In the genomic region with DNA sequence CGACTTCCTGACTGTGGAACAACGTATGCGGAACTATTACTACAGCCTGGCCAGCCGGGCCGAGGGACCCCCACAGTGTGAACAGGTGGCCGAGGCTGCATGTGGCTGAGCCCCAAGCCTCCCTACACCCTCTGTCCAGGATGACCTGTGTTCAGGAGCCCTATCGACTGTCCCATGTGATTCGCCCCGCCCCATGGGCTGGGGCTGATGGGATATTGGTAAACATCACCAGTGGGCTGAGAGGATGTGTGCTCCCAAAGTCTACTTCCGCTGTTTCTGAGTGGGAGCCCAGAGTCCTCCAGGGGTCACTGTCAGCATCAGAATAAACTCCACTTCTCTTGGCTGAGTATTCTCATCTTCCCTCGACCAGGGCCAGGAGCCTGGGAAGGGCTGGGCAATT, we compare ENCODE assay signal across 16 mouse cellular contexts. TPM values are rescaled to one million over a fixed set of nuclear protein-coding genes. Genes with fewer than 3 reads are reported as not detected.
A peak's percentile ranks its signal among the peaks of the same experiment; 100 is the strongest.
DNase-seq lines count a peak whose midpoint lies in the region.
"Had no signal": no experiment of that assay in that cellular context is flagged by ENCODE, and none has a peak within 500 bp of the region (broad histone marks: within the 10 kb centered on the region; RNA-seq: fewer than 3 reads in every experiment).

No protein-coding gene starts in this region.

- no peak overlapping the region for H3K27ac ChIP-seq in forebrain, embryonic 10.5 days
- H3K27ac ChIP-seq: embryonic facial prominence, embryonic 13.5 days; heart, embryonic 15.5 days; hindbrain, embryonic 15.5 days; liver, embryonic 12.5 days; midbrain, embryonic 12.5 days had no signal

- no peaks in the 10 kb centered on the region for H3K36me3 ChIP-seq in forebrain, embryonic 10.5 days (replicated peaks)
- H3K36me3 ChIP-seq: embryonic facial prominence, embryonic 13.5 days; heart, embryonic 15.5 days; hindbrain, embryonic 15.5 days; liver, embryonic 12.5 days; midbrain, embryonic 12.5 days had no signal

- 85% methylated on average over 11 of the region's 11 CpGs for WGBS in forebrain, embryonic 10.5 days

- no peaks in the 10 kb centered on the region for H3K9me3 ChIP-seq in forebrain, embryonic 10.5 days
- H3K9me3 ChIP-seq: embryonic facial prominence, embryonic 13.5 days; heart, embryonic 15.5 days; hindbrain, embryonic 15.5 days; liver, embryonic 12.5 days; midbrain, embryonic 12.5 days had no signal

- peak; percentile 8 for DNase-seq in heart, adult 8-10 months (ENCODE audit: low spot score)
- no peak for DNase-seq in heart, postnatal 36 days
- peak; percentile 20 for DNase-seq in left cerebral cortex, postnatal 4 days
- DNase-seq in left cerebral cortex, adult 18-20 months (ENCODE audit: low spot score in 2 of 2): no peak
- peak; percentile 32 for DNase-seq in MN1 (ENCODE audit: low spot score)
- DNase-seq in cerebellum, postnatal 10 days: peak; percentile 59
- no peak for DNase-seq in forebrain, embryonic 10.5 days (ENCODE audit: extremely low spot score, low spot score)
- DNase-seq: B cell, adult 2 months; kidney, adult 9 months; thymus, postnatal 4 days had no signal

- H3K4me1 ChIP-seq in forebrain, embryonic 10.5 days: peaks cover 13% of the 10 kb centered on the region

- intact Hi-C loops in heart, postnatal 36 days (cut with DNase I): loop anchor here (5.0 to 10.0 kb wide), 3 partner anchors 410 to 852 kb away; no protein-coding TSS in a partner anchor
- intact Hi-C loops in left cerebral cortex, postnatal 4 days (cut with DNase I): loop anchor here (5.0 kb wide), 1 partner anchor 470 kb away; no protein-coding TSS in a partner anchor

- no peak overlapping the region for H3K4me3 ChIP-seq in forebrain, embryonic 10.5 days
- H3K4me3 ChIP-seq: embryonic facial prominence, embryonic 13.5 days; heart, embryonic 15.5 days; hindbrain, embryonic 15.5 days; liver, embryonic 12.5 days; midbrain, embryonic 12.5 days; myocyte had no signal

- peaks cover 22% of the 10 kb centered on the region for H3K27me3 ChIP-seq in forebrain, embryonic 10.5 days (ENCODE audit: poor library complexity, severe bottlenecking)
- H3K27me3 ChIP-seq: hindbrain, embryonic 15.5 days; midbrain, embryonic 12.5 days had no signal

RNA-seq across cellular contexts. Expression of a gene that starts 20.9 kb away (rescaled TPM):
- total RNA-seq in heart, adult 8-10 months (2022): under 1 TPM in 2 of 4 experiments, not detected in 2; 0.20 to 0.78 TPM
- total RNA-seq in heart, postnatal 36 days (2021): under 1 TPM in 1 of 2 experiments, not detected in 1; 0.27 TPM
- 1 to 10 TPM; 2.7 to 4.1 TPM for total RNA-seq in left cerebral cortex, postnatal 4 days (2021)
- 1 to 10 TPM; 1.3 to 2.1 TPM for total RNA-seq in left cerebral cortex, adult 18-20 months (2021)
- polyA plus RNA-seq in forebrain, embryonic 10.5 days (2016; fragmentation: Nextera tagmentation; extraction: Ambion mirVana): 0.33 and 0.43 TPM in 2 replicates
- polyA plus RNA-seq: liver, embryonic 12.5 days had no signal

Comparison
In these comparisons a context has a peak if more than half of its experiments do, and no peak if none do; other contexts are left out.
1. DNase-seq: peak in heart, adult 8-10 months (single experiment), left cerebral cortex, postnatal 4 days (single experiment), MN1 (single experiment) and cerebellum, postnatal 10 days (2 of 2); none in heart, postnatal 36 days (0 of 2), left cerebral cortex, adult 18-20 months (0 of 2) and forebrain, embryonic 10.5 days (single experiment).